Mouse (Mus musculus) liver, postnatal 0 days (tissue): ENCODE data around the gene Aldoc.

Experiments
- CTCF ChIP-seq: sonication (generic); IDR thresholded peaks from 2 replicates; pipeline ENCODE4 v1.5.1; 2016; ENCODE audit warnings: antibody characterized with exemption, low read depth
- EP300 ChIP-seq: IDR thresholded peaks from 2 replicates; pipeline ENCODE4 v1.6.1; 2016; ENCODE audit warnings: antibody characterized with exemption, low read depth, mild to moderate bottlenecking

DNA sequence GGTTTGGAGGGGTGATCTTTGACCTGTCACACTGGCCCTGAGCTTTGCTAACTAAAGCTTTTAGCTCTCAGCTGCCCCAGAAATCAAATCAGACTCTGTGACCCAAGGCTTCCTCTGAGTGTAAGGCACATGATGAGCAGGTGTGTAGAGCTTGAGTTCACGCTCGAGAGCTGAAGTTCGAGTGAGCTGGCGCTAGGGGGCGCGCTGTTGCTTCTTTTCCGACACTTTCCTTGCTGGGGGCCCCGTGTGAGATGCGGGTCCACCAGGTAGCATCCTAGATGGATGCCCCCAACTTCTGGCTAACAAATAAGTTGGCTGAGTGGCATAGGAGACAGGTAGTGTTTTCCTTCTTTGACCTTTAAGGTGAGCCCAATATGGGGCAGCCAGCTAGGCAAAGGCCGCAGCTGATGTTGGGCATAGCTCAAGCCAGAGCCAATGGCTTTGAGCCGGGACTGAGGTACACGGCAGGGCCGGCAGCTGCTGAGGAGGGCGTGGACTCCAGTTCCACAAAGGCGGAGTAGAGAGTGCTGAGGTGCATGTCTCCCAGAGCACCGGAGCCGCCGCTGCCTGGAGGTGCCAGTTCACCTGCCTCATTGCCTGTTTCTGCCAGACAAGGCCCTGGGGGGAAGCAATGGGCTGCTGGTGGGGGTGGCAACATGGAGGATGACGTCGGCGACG is 35.7 kb downstream of the Aldoc start:
- TF ChIP-seq CTCF, result peak; percentile 77
- no peak for TF ChIP-seq EP300
